Mouse (Mus musculus): ENCODE results near the gene Gm11444.

Gm11444 gene

GRCm38 (mm10) chr11:85818401-85818800, 31.7 kb downstream of the Gm11444 start:
- no peak for DNase-seq (ENCODE audit: low read depth, low spot score)

GRCm38 (mm10) chr11:85816471-85816870, 33.7 kb downstream of the Gm11444 start:
- DNase-seq (ENCODE audit: low read depth, low spot score): no peak

GRCm38 (mm10) chr11:85814678-85815077, 35.5 kb downstream of the Gm11444 start:
- no peak for DNase-seq (ENCODE audit: low read depth, low spot score)

GRCm38 (mm10) chr11:85812201-85812966, 37.7 kb downstream of the Gm11444 start:
- DNase-seq (ENCODE audit: low read depth, low spot score): no peak

DNA sequence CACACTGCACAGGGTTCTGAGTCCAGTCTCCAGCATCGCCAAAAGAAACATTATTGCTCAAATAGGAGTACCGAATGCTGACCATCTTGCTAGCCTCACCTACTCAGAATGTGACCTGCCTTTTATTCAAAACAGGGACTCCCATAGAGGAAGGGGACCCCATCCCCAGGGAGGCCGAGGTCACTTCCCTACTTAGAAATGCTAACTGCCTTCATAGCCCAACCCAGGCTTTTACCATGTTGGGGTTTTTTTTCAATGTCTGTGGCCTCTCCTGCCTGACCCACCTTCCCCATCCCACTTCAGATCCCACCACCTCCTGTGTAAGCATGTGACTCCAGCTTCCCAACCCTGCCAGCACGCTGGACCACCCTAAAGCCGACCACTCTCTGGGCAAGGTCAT, 38.5 kb downstream of the Gm11444 start:
- no peak for DNase-seq (ENCODE audit: low read depth, low spot score)

DNA sequence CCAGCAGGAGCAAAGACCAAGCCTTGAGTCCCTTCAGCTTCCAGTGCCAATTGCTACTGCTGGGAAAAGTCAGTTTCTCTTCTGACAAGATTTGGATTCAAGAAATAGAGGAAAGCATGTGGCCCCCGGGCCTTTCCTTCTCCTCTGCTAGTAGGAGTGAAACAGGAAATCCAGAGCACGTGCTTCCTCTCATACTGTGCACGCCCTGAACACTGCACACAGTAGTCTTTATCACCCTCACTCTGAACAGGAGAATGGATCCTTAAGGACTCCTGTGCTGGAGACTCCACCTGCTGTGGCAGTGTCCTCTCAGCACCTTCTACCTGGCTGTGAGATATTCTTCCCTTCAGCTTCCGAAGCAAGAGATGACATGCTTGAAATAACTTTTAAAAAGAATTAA, 38.9 kb downstream of the Gm11444 start:
- DNase-seq (ENCODE audit: low read depth, low spot score): no peak

- no peak for DNase-seq (ENCODE audit: low read depth, low spot score)
These were observed 42.8 kb downstream of the Gm11444 start for GRCm38 (mm10) chr11:85807353-85807752.

DNA sequence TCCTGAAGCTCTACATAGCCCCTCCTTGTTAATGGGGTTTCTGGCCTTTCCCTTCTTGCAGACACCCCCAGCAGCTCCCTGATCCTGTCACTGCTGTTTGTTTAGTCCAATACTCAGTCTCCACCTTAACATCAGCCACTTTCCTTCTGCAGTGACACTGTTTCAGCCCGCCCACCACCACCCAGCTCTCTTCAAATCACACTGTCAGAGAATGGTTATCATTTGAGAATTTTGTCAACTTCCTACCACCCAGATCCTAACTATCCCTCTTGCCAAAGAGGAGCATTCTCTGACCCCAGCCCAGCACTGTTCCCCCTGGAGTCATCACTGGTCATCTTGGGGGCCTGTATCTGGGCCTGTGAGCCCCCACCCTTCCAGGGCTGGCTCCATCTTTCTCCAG, 44.4 kb downstream of the Gm11444 start:
- no peak for DNase-seq (ENCODE audit: low read depth, low spot score)

GRCm38 (mm10) chr11:85804048-85804447, 46.1 kb downstream of the Gm11444 start:
- DNase-seq (ENCODE audit: low read depth, low spot score): no peak

DNA sequence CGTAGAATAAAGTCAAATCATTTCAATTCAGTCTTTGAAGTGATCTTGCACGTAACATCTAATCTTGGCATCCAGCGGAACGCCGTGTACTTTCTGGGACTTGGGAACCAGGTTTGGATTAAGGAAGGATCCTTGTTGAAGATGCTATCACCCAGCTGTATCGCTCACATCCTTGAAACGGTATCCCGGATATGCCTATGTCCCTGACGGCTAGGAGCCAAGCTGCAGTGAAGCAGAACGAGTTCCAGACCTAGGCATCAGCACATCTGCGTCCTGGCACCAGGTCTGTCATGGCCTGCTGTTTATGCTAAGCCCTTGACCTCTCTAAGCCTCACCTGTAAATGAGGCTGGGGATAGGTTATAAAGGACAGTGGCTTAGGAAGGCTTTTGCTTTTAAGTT, 49.8 kb downstream of the Gm11444 start:
- DNase-seq (ENCODE audit: low read depth, low spot score): no peak

DNA sequence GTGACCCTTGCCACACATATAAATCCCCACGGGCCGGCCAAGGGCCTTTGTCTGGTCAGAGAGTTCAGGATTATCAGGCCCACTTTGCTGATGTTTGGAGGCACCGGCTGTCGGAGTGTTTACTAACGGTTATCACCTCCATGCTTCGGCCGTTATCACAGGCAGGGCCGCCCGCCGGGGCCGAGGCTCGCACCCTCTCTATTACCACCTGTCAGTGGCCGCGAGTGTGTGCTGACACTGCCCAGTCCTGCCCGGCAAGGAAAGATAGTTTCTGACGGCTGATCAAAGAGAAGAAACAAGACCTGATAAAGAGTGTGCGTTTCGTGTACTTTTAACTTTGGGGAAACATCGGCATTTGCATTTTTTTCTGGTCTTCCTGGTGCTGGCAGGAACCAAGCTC, 50.3 kb downstream of the Gm11444 start:
- no peak for DNase-seq (ENCODE audit: low read depth, low spot score)

DNA sequence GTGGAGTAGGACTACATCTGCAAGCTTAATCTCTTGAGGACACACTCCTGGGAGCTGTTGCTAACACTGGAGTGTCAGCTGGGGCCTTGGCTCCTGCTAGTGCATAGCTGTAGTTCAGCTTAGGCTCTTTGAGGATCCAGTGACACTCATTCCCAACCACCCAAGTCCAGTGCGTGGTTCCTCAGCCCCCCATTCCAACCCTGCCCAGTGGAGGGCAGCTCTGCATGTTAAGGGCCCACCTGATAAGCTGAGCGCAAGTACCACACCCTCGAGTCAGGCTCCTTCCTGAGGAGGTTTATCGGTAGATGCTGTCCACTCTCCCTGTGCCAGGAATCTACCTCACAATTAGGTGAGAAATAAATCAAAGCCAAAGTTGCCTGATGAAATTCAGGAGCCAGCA, 50.7 kb downstream of the Gm11444 start:
- DNase-seq (ENCODE audit: low read depth, low spot score): no peak

All from embryo, embryonic 11.5 days (tissue).